Mouse (Mus musculus) CD4-positive helper T cell, adult 2 months (primary cell): ENCODE data around the gene Gm13290.
"Not testable (repeated sequence)": the region's sequence is repeated elsewhere in the genome, so short reads cannot be mapped to it uniquely, and the experiment has no call there.

Source experiments
- DNase-seq: peaks from one replicate; pipeline ENCODE4 v3.0.0-alpha.2; 2012; ENCODE audit warnings: low read depth, missing footprints, low spot score

The Gm13290 gene

GRCm38 (mm10) chr4:88781831-88782230 is 8.2 kb downstream of the Gm13290 start, which contains the start of gene Ifnz:
TSS of gene Ifnz (plus strand) at chr4:88782131.
- DNase-seq: not testable (repeated sequence)

GRCm38 (mm10) chr4:88782335-88782734 is 8.7 kb downstream of the Gm13290 start:
- DNase-seq: not testable (repeated sequence)

- not testable (repeated sequence) for DNase-seq
Observed at GRCm38 (mm10) chr4:88785409-88785808, 11.8 kb downstream of the Gm13290 start, which contains the start of gene Gm13276. TSS of gene Gm13276 (plus strand) at chr4:88785709.

- DNase-seq: not testable (repeated sequence)
Observed at GRCm38 (mm10) chr4:88788402-88788801, 14.8 kb downstream of the Gm13290 start, which contains the start of gene Gm13277. TSS of gene Gm13277 (plus strand) at chr4:88788632.

GRCm38 (mm10) chr4:88791250-88791649 is 17.6 kb downstream of the Gm13290 start, which contains the start of gene Gm13278:
TSS of gene Gm13278 (plus strand) at chr4:88791550.
- DNase-seq: not testable (repeated sequence)

GRCm38 (mm10) chr4:88793936-88794675 is 20.5 kb downstream of the Gm13290 start, which contains the start of gene Gm13275:
TSS of gene Gm13275 (plus strand) at chr4:88794487.
- not testable (repeated sequence) for DNase-seq

- DNase-seq: not testable (repeated sequence)
Observed at GRCm38 (mm10) chr4:88797097-88797496, 23.5 kb downstream of the Gm13290 start, which contains the start of gene Gm13279. TSS of gene Gm13279 (plus strand) at chr4:88797397.

- not testable (repeated sequence) for DNase-seq
Observed at GRCm38 (mm10) chr4:88799365-88799764, 25.7 kb downstream of the Gm13290 start, which contains the start of gene Gm13285. TSS of gene Gm13285 (plus strand) at chr4:88799665.

- not testable (repeated sequence) for DNase-seq
Observed at GRCm38 (mm10) chr4:88802954-88803353, 29.3 kb downstream of the Gm13290 start, which contains the start of gene Gm13287. TSS of gene Gm13287 (plus strand) at chr4:88803254.

GRCm38 (mm10) chr4:88805231-88805630 is 31.6 kb downstream of the Gm13290 start, which contains the start of gene Gm13288:
TSS of gene Gm13288 (plus strand) at chr4:88805531.
- not testable (repeated sequence) for DNase-seq

GRCm38 (mm10) chr4:88805761-88806160 is 32.1 kb downstream of the Gm13290 start:
- not testable (repeated sequence) for DNase-seq

- DNase-seq: no peak
Observed at GRCm38 (mm10) chr4:88815928-88816327, 42.3 kb downstream of the Gm13290 start, which contains the start of gene Ifna7. TSS of gene Ifna7 (plus strand) at chr4:88816228.

GRCm38 (mm10) chr4:88819659-88820058 is 46.0 kb downstream of the Gm13290 start, which contains the start of gene Ifna11:
TSS of gene Ifna11 (plus strand) at chr4:88819959.
- DNase-seq: no peak

GRCm38 (mm10) chr4:88822995-88823394 is 49.4 kb downstream of the Gm13290 start:
- DNase-seq: peak; percentile 29
